Mouse (Mus musculus) layer of hippocampus, adult 18-20 months (tissue): ENCODE data around the gene Tmed6. TPM values are rescaled to one million over a fixed set of nuclear protein-coding genes. Genes with fewer than 3 reads are reported as not detected.

Source experiments
- microRNA-seq, 2 experiments: library from miRNA; unstranded; fragments of <30 nt; microRNA quantifications; one replicate each; pipeline ENCODE4 v1.2.0; 2021
- total RNA-seq, 2 experiments: library from RNA; stranded (reverse); gene quantifications; 2 replicates each; pipeline ENCODE4 v1.2.3; 2021

Gene Tmed6
- total RNA-seq, 2 experiments from 2014 or later: not detected

Small RNA genes lying within 50 kb of the gene (microRNA-seq; reads per million reads assigned to microRNA genes)
- 0 to 2.0 reads per million in 2 experiments for gene Mir7075

Other genes with a start within 250 kb of the Tmed6 start
- gene Has3, start 195.4 kb downstream of the Tmed6 start, total RNA-seq: 1 to 10 TPM; 1.7 TPM
- gene Utp4, start 172.0 kb downstream of the Tmed6 start, total RNA-seq: 10 to 100 TPM; 43.3 to 45.1 TPM
- gene Sntb2, start 129.9 kb downstream of the Tmed6 start, total RNA-seq: 10 to 100 TPM; 22.6 to 26.3 TPM
- gene Vps4a, start 34.4 kb downstream of the Tmed6 start, total RNA-seq: 100 to 1,000 TPM; 109 to 114 TPM
- 10 to 100 TPM; 27.1 to 31.7 TPM for gene Pdf, start 17.0 kb downstream of the Tmed6 start, total RNA-seq
- gene Cog8, start 9.0 kb downstream of the Tmed6 start, total RNA-seq: 10 to 100 TPM; 29.2 to 29.4 TPM
- 10 to 100 TPM; 40.5 to 45.3 TPM for gene Nip7, start 8.8 kb downstream of the Tmed6 start, total RNA-seq
- 10 to 100 TPM; 36.6 to 36.9 TPM for gene Terf2, start 30.9 kb upstream of the Tmed6 start, total RNA-seq
- 100 to 1,000 TPM; 106 to 113 TPM for gene Cyb5b, start 85.0 kb upstream of the Tmed6 start, total RNA-seq
- gene Nfat5, start 227.8 kb upstream of the Tmed6 start, total RNA-seq: 10 to 100 TPM; 48.1 to 57.3 TPM